Mouse (Mus musculus) cerebellum, adult 2 months (tissue): ENCODE measurements around the gene Kcnip3.

Source experiments
- CTCF ChIP-seq: fragments of 200-500 bp; IDR thresholded peaks from 2 replicates; pipeline ENCODE4 v1.5.1; 2011; ENCODE audit warnings: low read depth, mild to moderate bottlenecking, control low read depth, low read length, moderate library complexity, borderline replicate concordance; ENCODE audit not compliant: insufficient read depth
- POLR2A ChIP-seq: fragments of 200-500 bp; IDR thresholded peaks from 2 replicates; pipeline ENCODE4 v1.6.1; 2011; ENCODE audit warnings: low read length, control low read depth, borderline replicate concordance; ENCODE audit not compliant: insufficient read depth

DNA sequence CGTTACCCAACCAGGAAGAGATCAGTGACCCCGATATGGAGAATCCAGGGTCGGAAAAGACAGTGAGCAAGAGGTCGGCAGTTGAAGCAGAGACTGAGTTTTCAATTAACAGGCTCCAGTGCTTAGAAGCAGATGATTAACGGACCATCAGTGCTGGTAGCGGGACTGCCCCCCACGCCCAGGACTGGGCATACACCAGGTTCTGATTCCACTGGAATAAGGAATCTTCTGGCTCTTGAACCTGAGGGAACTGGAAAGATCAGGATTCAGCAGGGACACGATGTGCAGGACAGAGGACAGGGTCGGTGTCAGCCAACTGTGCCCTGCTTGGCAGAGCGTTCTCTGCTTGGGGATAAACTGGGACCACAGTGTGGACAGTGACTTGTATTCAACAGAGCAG, 106.1 kb downstream of the Kcnip3 start:
- TF ChIP-seq POLR2A, result no peak
- TF ChIP-seq CTCF, result no peak
